Mouse (Mus musculus) embryo, embryonic 9.5 days (tissue): ENCODE measurements around the gene Lrrn4cl.
"Not testable (repeated sequence)": the region's sequence is repeated elsewhere in the genome, so short reads cannot be mapped to it uniquely, and the experiment has no call there.

Experiments used
- DNase-seq: peaks from one replicate; pipeline ENCODE4 v3.0.0-alpha.2; 2017; ENCODE audit errors: extremely low spot score

Gene Lrrn4cl

GRCm38 (mm10) chr19:8838041-8838730 lies 12.4 kb upstream of the Lrrn4cl start:
- DNase-seq, result peak; percentile 42

GRCm38 (mm10) chr19:8839103-8839907 lies 11.3 kb upstream of the Lrrn4cl start, which contains the start of gene Gng3:
Gene Gng3, minus strand, starts transcription at chr19:8839194.
- peak; percentile 65 for DNase-seq

GRCm38 (mm10) chr19:8839908-8840791 lies 10.4 kb upstream of the Lrrn4cl start:
- DNase-seq, result peak; percentile 63

- no peak for DNase-seq
Measured at GRCm38 (mm10) chr19:8841012-8841411, 9.6 kb upstream of the Lrrn4cl start.

- no peak for DNase-seq
Measured at GRCm38 (mm10) chr19:8842961-8843360, 7.6 kb upstream of the Lrrn4cl start.

- DNase-seq, result peak; percentile 63
Measured at GRCm38 (mm10) chr19:8844371-8845129, 6.0 kb upstream of the Lrrn4cl start.

GRCm38 (mm10) chr19:8848356-8848755 lies 2.2 kb upstream of the Lrrn4cl start:
- DNase-seq, result no peak

- DNase-seq, result no peak
Measured at GRCm38 (mm10) chr19:8851639-8852038, 1.1 kb downstream of the Lrrn4cl start.

GRCm38 (mm10) chr19:8852236-8852928 lies 1.8 kb downstream of the Lrrn4cl start:
- DNase-seq, result no peak

- no peak for DNase-seq
Measured at GRCm38 (mm10) chr19:8853117-8853516, 2.5 kb downstream of the Lrrn4cl start.

- peak; percentile 21 for DNase-seq
Measured at GRCm38 (mm10) chr19:8857689-8858088, 7.1 kb downstream of the Lrrn4cl start.

GRCm38 (mm10) chr19:8859018-8859417 lies 8.4 kb downstream of the Lrrn4cl start:
- DNase-seq, result no peak

- DNase-seq, result no peak
Measured at GRCm38 (mm10) chr19:8864265-8864664, 13.7 kb downstream of the Lrrn4cl start.

- not testable (repeated sequence) for DNase-seq
Measured at GRCm38 (mm10) chr19:8870381-8870780, 19.8 kb downstream of the Lrrn4cl start.

- DNase-seq, result no peak
Measured at GRCm38 (mm10) chr19:8870838-8871237, 20.3 kb downstream of the Lrrn4cl start.

GRCm38 (mm10) chr19:8871267-8872186 lies 21.0 kb downstream of the Lrrn4cl start, which contains the start of gene Ubxn1:
Gene Ubxn1, plus strand, starts transcription at chr19:8871496.
- DNase-seq, result peak; percentile 97

GRCm38 (mm10) chr19:8872266-8872840 lies 21.8 kb downstream of the Lrrn4cl start:
- no peak for DNase-seq

- no peak for DNase-seq
Measured at GRCm38 (mm10) chr19:8875031-8875430, 24.5 kb downstream of the Lrrn4cl start.
